Mouse (Mus musculus) layer of hippocampus, postnatal 25 days (tissue): ENCODE results near the gene Il31ra. TPM values are rescaled to one million over a fixed set of nuclear protein-coding genes. Genes with fewer than 3 reads are reported as not detected.
"Not testable (repeated sequence)": the region's sequence is repeated elsewhere in the genome, so short reads cannot be mapped to it uniquely, and the experiment has no call there.

ENCODE experiments used
- DNase-seq, 2 experiments: peaks; one replicate each; pipeline ENCODE4 v3.0.0; 2022; ENCODE audit warnings: mixed read lengths in 2 of 2, low spot score in 1 of 2; ENCODE audit errors: extremely low spot score in 1 of 2
- total RNA-seq, 2 experiments: library from RNA; stranded (reverse); gene quantifications; 2 replicates each; pipeline ENCODE4 v1.2.3; 2021

The Il31ra gene
- under 1 TPM; 0.19 to 0.44 TPM for total RNA-seq

GRCm38 (mm10) chr13:112594260-112594659, at the start of gene Il31ra:
TSS of gene Il31ra (minus strand) at chr13:112594360.
- not testable (repeated sequence) for DNase-seq

GRCm38 (mm10) chr13:112642897-112643296, 48.7 kb upstream of the Il31ra start:
- DNase-seq: no peak

- DNase-seq: no peak
Measured at GRCm38 (mm10) chr13:112639111-112639510, 45.0 kb upstream of the Il31ra start.

- DNase-seq: no peak
Measured at GRCm38 (mm10) chr13:112636498-112636897, 42.3 kb upstream of the Il31ra start.

- no peak for DNase-seq
Measured at GRCm38 (mm10) chr13:112635174-112635837, 41.1 kb upstream of the Il31ra start.

- DNase-seq: no peak
Measured at GRCm38 (mm10) chr13:112625566-112625965, 31.4 kb upstream of the Il31ra start.

GRCm38 (mm10) chr13:112624622-112625021, 30.5 kb upstream of the Il31ra start:
- no peak for DNase-seq

GRCm38 (mm10) chr13:112623656-112624055, 29.5 kb upstream of the Il31ra start:
- no peak for DNase-seq

- DNase-seq: no peak
Measured at GRCm38 (mm10) chr13:112621592-112621991, 27.4 kb upstream of the Il31ra start.

GRCm38 (mm10) chr13:112608606-112609005, 14.4 kb upstream of the Il31ra start:
- DNase-seq: no peak

GRCm38 (mm10) chr13:112604411-112604810, 10.3 kb upstream of the Il31ra start:
- DNase-seq: no peak

- DNase-seq: no peak
Measured at GRCm38 (mm10) chr13:112603839-112604238, 9.7 kb upstream of the Il31ra start.

GRCm38 (mm10) chr13:112602607-112603006, 8.4 kb upstream of the Il31ra start:
- no peak for DNase-seq

- DNase-seq: no peak
Measured at GRCm38 (mm10) chr13:112590254-112590653, 3.9 kb downstream of the Il31ra start.

- no peak for DNase-seq
Measured at GRCm38 (mm10) chr13:112589625-112590024, 4.5 kb downstream of the Il31ra start.

- DNase-seq: no peak
Measured at GRCm38 (mm10) chr13:112584556-112585237, 9.5 kb downstream of the Il31ra start.

- DNase-seq: no peak
Measured at GRCm38 (mm10) chr13:112582291-112582690, 11.9 kb downstream of the Il31ra start.

- no peak for DNase-seq
Measured at GRCm38 (mm10) chr13:112581796-112582195, 12.4 kb downstream of the Il31ra start.

GRCm38 (mm10) chr13:112580590-112581320, 13.4 kb downstream of the Il31ra start:
- no peak for DNase-seq

GRCm38 (mm10) chr13:112578041-112578440, 16.1 kb downstream of the Il31ra start:
- DNase-seq: peak; percentile 100

GRCm38 (mm10) chr13:112573800-112574199, 20.4 kb downstream of the Il31ra start:
- no peak for DNase-seq
